Comparison of ENCODE assay signal across 19 mouse cellular contexts in the genomic region with DNA sequence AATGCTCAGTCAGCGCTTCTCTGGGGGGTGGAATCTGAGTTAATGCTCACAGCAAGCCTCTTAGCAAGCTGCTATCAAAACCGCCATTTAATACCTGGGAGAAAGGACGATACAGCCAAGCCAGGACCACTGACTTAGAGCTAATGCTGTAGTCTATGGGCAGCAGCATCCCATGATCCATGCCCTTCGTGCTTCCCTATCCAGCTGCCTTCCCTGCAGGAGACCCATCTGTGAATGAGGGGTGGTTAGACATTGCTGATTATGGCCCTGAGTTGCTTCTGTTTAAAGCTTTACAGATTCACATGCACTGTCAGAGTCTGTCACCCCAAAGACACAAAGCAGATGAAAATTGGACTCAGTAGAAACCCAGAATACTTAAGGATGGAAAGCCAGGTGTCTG.
"Had no signal": no experiment of that assay in that cellular context is flagged by ENCODE, and none has a peak within 500 bp of the region (broad histone marks: within the 10 kb centered on the region; RNA-seq: fewer than 3 reads in every experiment).

No protein-coding gene starts in this region.

- H3K4me3 ChIP-seq: midbrain, embryonic 10.5 days; midbrain, embryonic 13.5 days; midbrain, embryonic 15.5 days; myocyte; neural tube, embryonic 13.5 days; neural tube, embryonic 15.5 days had no signal

- H3K4me1 ChIP-seq: midbrain, embryonic 13.5 days; midbrain, embryonic 15.5 days; neural tube, embryonic 13.5 days; neural tube, embryonic 15.5 days had no signal

- H3K9me3 ChIP-seq: midbrain, embryonic 10.5 days; midbrain, embryonic 13.5 days; midbrain, embryonic 15.5 days; neural tube, embryonic 13.5 days; neural tube, embryonic 15.5 days had no signal

- H3K9ac ChIP-seq: liver, embryonic 14.5 days; lung, embryonic 14.5 days; midbrain, embryonic 13.5 days; midbrain, embryonic 15.5 days; neural tube, embryonic 13.5 days; neural tube, embryonic 15.5 days had no signal

- H3K27ac ChIP-seq: liver, embryonic 14.5 days; midbrain, embryonic 10.5 days; midbrain, embryonic 13.5 days; midbrain, embryonic 15.5 days; neural tube, embryonic 13.5 days; neural tube, embryonic 15.5 days had no signal

- H3K4me2 ChIP-seq: lung, embryonic 14.5 days; midbrain, embryonic 13.5 days; midbrain, embryonic 15.5 days; neural tube, embryonic 13.5 days; neural tube, embryonic 15.5 days had no signal

- H3K27me3 ChIP-seq: midbrain, embryonic 13.5 days; midbrain, embryonic 15.5 days; neural tube, embryonic 13.5 days; neural tube, embryonic 15.5 days had no signal

- ATAC-seq: midbrain, embryonic 13.5 days; midbrain, embryonic 15.5 days had no signal

- DNase-seq: lung, adult 18-20 months; lung, embryonic 14.5 days; lung, postnatal 10 days; lung, postnatal 4 days; retina, postnatal 1 day; right cerebral cortex, adult 18-20 months; right cerebral cortex, postnatal 25 days; right cerebral cortex, postnatal 4 days; spleen, adult 18-20 months; thymus, adult 18-20 months; thymus, postnatal 14 days; thymus, postnatal 36 days had no signal

- H3K36me3 ChIP-seq: midbrain, embryonic 10.5 days; midbrain, embryonic 13.5 days; midbrain, embryonic 15.5 days; neural tube, embryonic 13.5 days; neural tube, embryonic 15.5 days had no signal
